Mouse (Mus musculus) frontal cortex, postnatal 14 days (tissue): Measurements from ENCODE around the gene Pi16.

Experiments used
- DNase-seq, 2 experiments: peaks; one replicate each; pipeline ENCODE4 v3.0.0; 2022; ENCODE audit warnings: low spot score in 2 of 2

Pi16 gene

GRCm38 (mm10) chr17:29356882-29357281 is 39.4 kb downstream of the Pi16 start:
- DNase-seq: no peak

GRCm38 (mm10) chr17:29358928-29359327 is 41.4 kb downstream of the Pi16 start:
- no peak for DNase-seq

DNA sequence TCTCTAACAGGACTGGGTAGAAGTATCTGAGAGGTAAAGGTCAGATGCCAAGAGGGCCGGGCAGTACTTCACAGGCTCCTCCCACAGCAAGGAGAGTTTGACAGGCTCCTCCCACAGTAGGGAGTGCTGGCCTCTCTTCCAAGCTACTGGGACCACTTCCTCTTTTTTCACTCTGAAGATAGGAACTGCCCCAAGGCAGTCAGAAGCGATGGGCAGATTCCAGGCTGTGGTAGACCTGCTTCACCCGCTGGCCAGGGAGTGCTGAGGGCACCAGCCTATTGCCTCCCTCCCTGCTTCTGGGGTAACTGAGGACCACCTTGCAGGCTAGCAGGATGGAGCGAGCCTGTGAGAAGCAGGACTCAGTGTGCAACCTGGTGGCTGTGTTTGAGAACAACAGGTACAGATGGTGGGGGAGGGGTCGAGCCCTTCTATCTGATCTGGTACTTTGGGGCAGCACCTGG is 43.3 kb downstream of the Pi16 start, which contains the start of gene Fgd2:
Gene Fgd2 (plus strand): TSS at position 154 of the 461 bp plus-strand sequence.
- no peak for DNase-seq

GRCm38 (mm10) chr17:29361982-29362691 is 44.7 kb downstream of the Pi16 start:
- DNase-seq: no peak

DNA sequence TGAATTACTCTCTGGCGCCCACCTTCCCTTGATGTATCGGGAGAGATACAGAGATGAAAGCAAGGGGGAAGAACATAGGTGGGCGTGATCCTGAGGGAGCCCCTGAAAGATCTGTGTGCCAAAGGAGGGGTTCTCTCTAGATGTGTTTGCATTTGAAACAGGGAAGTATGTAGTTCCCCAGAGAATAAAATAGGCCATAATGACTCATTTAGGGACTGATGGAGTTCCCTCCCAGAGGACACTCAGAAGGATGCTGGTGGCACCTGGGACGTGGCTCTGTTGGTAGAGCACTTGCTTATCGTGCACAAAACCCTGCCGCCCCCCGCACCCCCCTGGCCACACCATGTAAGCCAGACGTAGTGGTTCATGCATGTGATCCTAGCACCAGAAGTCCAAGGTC is 45.6 kb downstream of the Pi16 start:
- no peak for DNase-seq

DNA sequence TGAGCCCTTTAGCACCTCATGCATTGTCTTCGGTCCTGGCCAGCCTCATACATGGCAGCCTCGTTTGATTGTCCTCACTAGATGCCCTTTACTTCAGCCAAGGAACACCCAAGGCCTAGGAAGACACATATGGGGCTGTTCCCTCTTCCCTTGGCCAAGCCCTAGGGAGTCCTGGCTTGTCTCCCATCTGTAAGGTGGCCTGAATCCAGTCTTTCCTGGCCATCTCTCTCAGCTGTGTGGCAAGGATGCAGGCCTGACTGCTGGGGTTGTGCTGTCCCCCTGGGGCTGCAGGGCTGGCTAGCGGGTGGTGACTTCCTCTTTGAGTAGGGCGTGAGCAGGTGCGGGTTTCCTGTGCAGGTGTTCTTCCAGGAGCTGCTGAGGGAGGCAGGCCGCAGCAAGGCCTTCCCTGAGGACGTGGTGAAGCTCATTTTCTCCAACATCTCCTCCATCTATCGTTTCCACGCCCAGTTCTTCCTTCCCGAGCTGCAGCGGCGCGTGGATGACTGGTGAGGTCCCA is 47.7 kb downstream of the Pi16 start:
- no peak for DNase-seq

DNA sequence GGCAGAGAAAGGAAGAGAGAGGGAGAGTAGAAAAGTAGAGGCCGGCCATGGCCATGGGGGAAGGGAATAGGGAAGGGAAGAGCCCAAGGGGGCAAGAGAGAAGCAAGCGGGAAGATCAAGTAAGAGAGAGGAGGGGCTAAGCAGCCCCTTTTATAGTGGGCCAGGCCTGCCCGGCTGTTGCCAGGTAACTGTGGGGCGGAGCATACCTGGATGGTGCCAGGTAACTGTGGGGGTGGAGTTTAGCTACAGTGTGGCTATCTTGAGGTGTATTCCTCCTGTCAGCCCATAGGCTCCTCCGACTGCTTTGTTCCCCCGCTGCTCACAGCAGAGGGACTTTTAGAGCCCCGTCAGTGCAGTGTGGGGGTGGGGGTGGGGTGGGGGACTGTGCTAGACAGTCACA is 51.2 kb downstream of the Pi16 start:
- no peak for DNase-seq

- peak; percentile 82 to 90 for DNase-seq
Observed at GRCm38 (mm10) chr17:29370984-29371723, 53.7 kb downstream of the Pi16 start.

GRCm38 (mm10) chr17:29375871-29376270 is 58.4 kb downstream of the Pi16 start:
- DNase-seq: no peak

DNA sequence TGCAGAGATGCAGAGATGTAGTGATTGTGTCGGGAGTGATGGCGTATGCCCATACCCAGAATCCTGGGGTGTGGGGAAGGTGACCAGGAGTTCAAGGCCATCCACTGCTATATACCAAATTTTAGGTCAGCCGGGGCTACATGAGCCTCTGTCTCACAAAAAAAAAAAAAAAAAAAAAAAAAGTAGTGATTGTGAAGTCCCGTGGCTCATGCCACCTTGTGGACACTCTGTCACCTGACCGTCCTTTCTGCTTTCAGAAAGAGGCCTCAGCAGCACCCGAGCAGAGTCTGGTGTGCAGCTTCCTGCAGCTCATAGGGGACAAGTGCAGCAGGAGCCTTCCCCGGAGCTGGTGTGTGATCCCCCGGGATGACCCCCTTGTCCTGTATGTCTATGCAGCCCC is 60.6 kb downstream of the Pi16 start:
- DNase-seq: no peak
